Mouse (Mus musculus) thymus, adult 2 months (tissue): ENCODE measurements around the gene Adgrl3. TPM values are rescaled to one million over a fixed set of nuclear protein-coding genes. Genes with fewer than 3 reads are reported as not detected.

Experiments used
- DNase-seq: peaks from one replicate; pipeline ENCODE4 v3.0.0; 2021
- H3K27ac ChIP-seq: fragments of 200-500 bp; 2 replicates; pipeline ENCODE4 v1.5.1; 2012; ENCODE audit warnings: low read length, control low read depth; ENCODE audit not compliant: control insufficient read depth, insufficient read depth
- H3K27me3 ChIP-seq: fragments of 200-500 bp; 2 replicates; pipeline ENCODE4 v1.6.1; 2012; ENCODE audit warnings: mild to moderate bottlenecking, low read length, moderate library complexity, mixed read lengths; ENCODE audit not compliant: control insufficient read depth, insufficient read depth
- H3K36me3 ChIP-seq: fragments of 200-500 bp; 2 replicates; pipeline ENCODE4 v1.6.1; 2012; ENCODE audit warnings: mild to moderate bottlenecking, low read length, moderate library complexity; ENCODE audit not compliant: control insufficient read depth, insufficient read depth
- H3K4me1 ChIP-seq: fragments of 200-500 bp; replicated peaks from 2 replicates; pipeline ENCODE4 v1.6.1; 2012; ENCODE audit warnings: low read length; ENCODE audit not compliant: control insufficient read depth, insufficient read depth
- H3K4me3 ChIP-seq: fragments of 200-500 bp; 2 replicates; pipeline ENCODE4 v1.5.1; 2012; ENCODE audit warnings: mild to moderate bottlenecking, low read length, control low read depth, moderate library complexity; ENCODE audit not compliant: control insufficient read depth, insufficient read depth
- CTCF ChIP-seq: fragments of 200-500 bp; IDR thresholded peaks from 2 replicates; pipeline ENCODE4 v1.5.1; 2012; ENCODE audit warnings: mild to moderate bottlenecking, control low read depth, low read length, moderate library complexity, borderline replicate concordance; ENCODE audit not compliant: control insufficient read depth, poor library complexity, insufficient read depth; ENCODE audit errors: extremely low read depth
- POLR2A ChIP-seq: fragments of 200-500 bp; IDR thresholded peaks from 2 replicates; pipeline ENCODE4 v1.6.1; 2012; ENCODE audit warnings: mild to moderate bottlenecking, low read length, control low read depth, moderate library complexity; ENCODE audit not compliant: control insufficient read depth, poor library complexity, insufficient read depth; ENCODE audit errors: extremely low read depth
- WGBS: fragments of 180-500 bp; shearing (Covaris S2); methylation state at CpG from one replicate; pipeline ENCODE4 v1.1.7; 2018; 5-methylcytosine and 5-hydroxymethylcytosine counted together
- polyA plus RNA-seq: library from polyadenylated mRNA; depleted of rRNA; stranded (reverse); fragments of >200 nt; gene quantifications from 2 replicates; pipeline ENCODE4 v1.2.3, GENCODE M21; 2012

The Adgrl3 gene
- polyA plus RNA-seq, 1 experiment: 0.62 TPM

DNA sequence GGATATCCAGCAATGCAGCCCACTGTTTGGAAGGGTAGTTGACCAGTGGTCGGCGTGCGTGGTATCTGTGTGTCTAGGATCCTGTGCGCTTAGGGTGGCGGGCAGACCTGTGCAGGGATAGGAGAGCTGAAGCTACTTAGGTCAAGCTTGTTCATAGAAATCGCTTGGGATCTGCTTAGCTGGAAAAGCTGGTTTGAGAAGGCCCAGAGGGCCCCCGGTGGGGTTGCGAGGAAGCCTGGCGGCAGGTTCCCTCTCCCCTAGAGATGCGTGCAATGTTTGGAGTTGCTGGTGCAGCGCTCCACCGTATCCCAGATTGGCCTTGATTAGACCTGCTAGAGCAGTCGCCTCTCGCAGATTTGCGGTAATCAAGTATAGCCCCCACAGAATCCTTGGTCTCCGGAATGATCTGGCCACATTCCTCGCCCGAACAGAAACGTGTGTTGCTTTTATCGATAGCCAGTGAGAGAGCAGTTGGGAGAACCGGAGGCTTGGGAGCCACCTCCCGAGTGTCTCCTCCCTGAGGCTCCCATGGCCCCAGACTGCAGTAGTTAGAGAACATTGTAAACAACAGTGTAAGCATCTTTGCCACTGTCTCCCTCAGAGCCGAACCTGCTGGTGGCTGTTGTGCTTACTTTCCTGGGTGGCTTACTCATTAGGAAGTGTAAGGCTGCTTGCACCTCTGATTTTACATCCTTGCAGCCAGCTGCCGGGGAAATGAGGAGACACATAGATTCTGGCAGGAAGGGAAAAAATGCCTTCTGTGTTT lies 2.6 kb downstream of the Adgrl3 start:
- no peak overlapping the region for H3K27ac ChIP-seq
- H3K4me1 ChIP-seq: no peaks in the 10 kb centered on the region
- TF ChIP-seq CTCF: no peak
- no peaks in the 10 kb centered on the region for H3K36me3 ChIP-seq
- no peak overlapping the region for H3K4me3 ChIP-seq
- 12% methylated on average over 24 of the region's 24 CpGs for WGBS
- H3K27me3 ChIP-seq: no peaks in the 10 kb centered on the region; the same call in 1 of the 2 replicates
- DNase-seq: no peak

DNA sequence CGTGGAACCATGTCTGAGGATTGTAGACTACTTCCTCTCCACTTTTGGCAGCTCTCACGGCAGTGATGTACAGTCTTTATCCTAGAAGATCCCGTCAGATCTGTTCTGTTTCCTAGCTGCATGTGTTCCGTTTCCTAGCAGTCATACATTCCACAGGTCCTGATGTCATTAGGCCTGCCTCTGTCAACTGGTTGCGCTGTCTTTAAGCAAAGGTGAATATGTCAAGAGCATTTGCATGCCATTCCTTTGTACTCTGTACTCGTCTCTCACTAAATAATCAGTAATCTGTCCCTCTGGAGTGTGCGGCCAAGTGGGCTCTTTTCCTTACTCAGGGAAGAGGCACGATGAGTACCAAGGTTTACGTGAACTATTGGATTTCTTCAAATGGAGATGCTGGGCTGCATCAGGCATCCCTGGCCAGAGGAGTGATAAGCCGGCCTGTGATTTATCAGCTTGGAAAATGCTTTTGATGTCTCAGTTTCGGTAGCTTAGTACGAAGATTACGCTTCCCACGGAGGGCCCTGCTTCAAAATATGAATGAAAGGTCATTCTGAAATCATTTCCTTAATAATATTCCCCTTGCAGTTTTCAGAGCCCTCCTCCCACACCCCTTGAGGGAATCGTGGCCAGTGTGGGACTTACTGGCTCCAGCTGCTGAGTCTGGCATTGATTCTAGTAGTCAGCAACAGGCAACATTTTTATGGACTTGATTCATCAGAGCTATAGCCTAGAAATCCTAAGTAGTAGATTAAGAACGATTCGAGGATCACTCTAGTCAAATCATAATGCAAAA lies 4.2 kb downstream of the Adgrl3 start:
- Histone ChIP-seq H3K4me1 (no peaks in the 10 kb centered on the region), H3K27ac (no peak overlapping the region), H3K27me3 (no peaks in the 10 kb centered on the region; the same call in 1 of the 2 replicates), H3K4me3 (no peak overlapping the region), H3K36me3 (no peaks in the 10 kb centered on the region)
- no peak for TF ChIP-seq POLR2A
- no peak for TF ChIP-seq CTCF
- 77% methylated on average over 17 of the region's 17 CpGs for WGBS
- DNase-seq: no peak

DNA sequence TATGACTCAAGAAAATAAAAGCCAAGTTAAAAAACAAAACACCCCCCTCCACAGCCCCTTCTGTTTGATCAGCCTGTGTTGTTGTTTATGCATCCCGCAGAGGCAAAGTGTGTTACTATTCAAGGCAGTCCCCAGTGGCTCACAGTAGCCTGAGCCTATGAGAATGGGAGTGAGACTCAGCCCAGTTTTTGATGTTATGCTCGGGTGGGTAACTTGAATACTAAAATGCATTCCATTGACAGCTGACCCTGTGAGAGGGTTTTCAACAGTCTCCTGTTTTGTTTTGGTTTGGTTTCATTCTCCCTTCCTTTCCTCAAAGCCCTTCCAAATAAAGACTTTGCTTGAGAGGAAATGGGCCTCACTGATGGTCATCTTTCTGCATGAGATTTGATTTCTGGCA lies 8.9 kb downstream of the Adgrl3 start:
- TF ChIP-seq POLR2A (no peak), CTCF (no peak)
- H3K4me1 ChIP-seq: no peaks in the 10 kb centered on the region

DNA sequence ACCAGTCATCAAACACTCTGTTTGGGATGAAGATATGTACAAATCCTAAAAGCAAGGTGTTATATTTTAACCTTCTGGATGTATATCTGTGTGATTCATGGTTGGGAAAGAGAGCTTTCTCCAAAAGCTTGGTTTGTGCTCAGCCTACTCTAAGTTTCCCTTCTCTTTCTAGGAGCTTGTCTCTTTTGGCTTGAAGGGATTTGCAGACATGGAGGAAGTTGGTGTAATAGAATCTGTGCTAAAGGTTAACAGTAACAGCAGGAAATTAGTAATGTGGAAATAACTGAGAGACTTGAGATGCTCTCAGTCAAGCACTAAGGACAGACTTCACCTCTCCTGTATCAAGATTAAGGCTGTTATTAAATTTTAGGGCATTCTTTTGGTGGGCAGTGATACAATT lies 17.2 kb downstream of the Adgrl3 start:
- Histone ChIP-seq H3K4me3 (no peak overlapping the region), H3K36me3 (no peaks in the 10 kb centered on the region), H3K4me1 (no peaks in the 10 kb centered on the region), H3K27me3 (no peaks in the 10 kb centered on the region), H3K27ac (no peak overlapping the region)
- TF ChIP-seq POLR2A (no peak), CTCF (no peak)
- no peak for DNase-seq

More for the DNA sequence above, 8.9 kb downstream of the Adgrl3 start:
- no peaks in the 10 kb centered on the region for H3K27me3 ChIP-seq
- no peak overlapping the region for H3K27ac ChIP-seq
- no peaks in the 10 kb centered on the region for H3K36me3 ChIP-seq
- H3K4me3 ChIP-seq: no peak overlapping the region
- WGBS: 77% methylated on average over 2 of the region's 2 CpGs
- no peak for DNase-seq

DNA sequence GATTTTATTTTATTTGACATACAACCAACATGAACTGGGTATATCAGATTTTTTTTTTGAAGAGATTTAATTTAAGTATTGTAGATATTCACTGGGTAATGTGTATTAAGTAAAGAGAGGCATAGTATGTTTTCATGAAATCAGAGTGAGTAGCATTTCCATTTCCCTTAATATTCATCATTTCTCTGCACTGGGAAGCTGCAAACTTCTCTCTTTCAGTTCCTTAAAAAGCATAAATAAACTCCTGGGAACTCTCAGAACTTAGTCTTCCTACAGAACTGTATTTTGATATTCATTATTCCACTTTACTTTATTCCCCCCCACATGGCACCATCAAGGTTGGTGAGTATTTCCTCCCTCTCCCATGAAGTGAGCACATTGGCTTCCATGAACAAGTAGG lies 23.9 kb downstream of the Adgrl3 start:
- Histone ChIP-seq H3K4me1 (no peaks in the 10 kb centered on the region), H3K36me3 (no peaks in the 10 kb centered on the region), H3K27ac (no peak overlapping the region), H3K27me3 (no peaks in the 10 kb centered on the region), H3K4me3 (no peak overlapping the region)
- TF ChIP-seq POLR2A: no peak
- TF ChIP-seq CTCF: no peak
- no peak for DNase-seq

DNA sequence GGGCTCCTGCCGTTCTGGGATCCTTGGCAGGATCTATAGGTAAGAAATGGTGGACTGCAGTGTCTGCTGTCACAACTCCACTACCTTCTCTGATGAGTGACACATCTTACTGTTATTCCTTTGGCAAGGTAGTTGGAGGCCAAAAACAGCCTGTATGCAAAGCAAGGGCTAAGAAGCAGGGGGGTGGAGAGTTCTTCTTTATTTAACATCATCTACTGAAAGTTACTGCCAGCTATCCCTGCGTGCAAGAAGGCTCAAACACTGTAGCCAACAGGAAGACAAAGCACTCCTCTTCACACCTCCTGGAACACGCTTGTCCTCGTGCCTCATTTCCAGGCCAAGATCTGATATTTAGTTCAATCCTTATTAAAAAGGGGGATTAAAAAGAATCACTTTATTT lies 26.2 kb downstream of the Adgrl3 start:
- no peak for DNase-seq
- Histone ChIP-seq H3K4me1 (no peaks in the 10 kb centered on the region), H3K27ac (no peak overlapping the region), H3K36me3 (no peaks in the 10 kb centered on the region), H3K27me3 (no peaks in the 10 kb centered on the region), H3K4me3 (no peak overlapping the region)
- TF ChIP-seq CTCF (no peak), POLR2A (no peak)
- WGBS: 91% methylated on average over 4 of the region's 4 CpGs
